Mouse (Mus musculus) limb, embryonic 13.5 days (tissue): Measurements from ENCODE around the gene Anks4b. TPM values are rescaled to one million over a fixed set of nuclear protein-coding genes. Genes with fewer than 3 reads are reported as not detected.

ENCODE experiments used
- ATAC-seq: fragments of 200-750 bp; cut with Nextera tagmentation; 2 replicates; pipeline ENCODE4 v1.8.0; 2017; ENCODE audit warnings: low read depth, moderate number of reproducible peaks, moderate TSS enrichment; ENCODE audit not compliant: low FRiP score
- H3K27ac ChIP-seq: fragments of 300-500 bp; sonication (generic); 2 replicates; pipeline ENCODE4 v1.5.1; 2015; ENCODE audit warnings: inconsistent platforms, mild to moderate bottlenecking, moderate library complexity
- H3K27me3 ChIP-seq: fragments of 300-500 bp; sonication (generic); 2 replicates; pipeline ENCODE4 v1.6.1; 2015; ENCODE audit warnings: mild to moderate bottlenecking, inconsistent platforms
- H3K36me3 ChIP-seq: fragments of 300-500 bp; sonication (generic); 2 replicates; pipeline ENCODE4 v1.6.1; 2015; ENCODE audit warnings: inconsistent platforms, mild to moderate bottlenecking, moderate library complexity
- H3K4me1 ChIP-seq: fragments of 300-500 bp; sonication (generic); 2 replicates; pipeline ENCODE4 v1.6.1; 2015; ENCODE audit warnings: inconsistent platforms
- H3K4me2 ChIP-seq: fragments of 300-500 bp; sonication (generic); replicated peaks from 2 replicates; pipeline ENCODE4 v1.6.1; 2015; ENCODE audit warnings: inconsistent platforms, mild to moderate bottlenecking, moderate library complexity
- H3K4me3 ChIP-seq: fragments of 300-500 bp; sonication (generic); 2 replicates; pipeline ENCODE4 v1.5.1; 2015; ENCODE audit warnings: moderate library complexity, mild to moderate bottlenecking, inconsistent platforms
- H3K9ac ChIP-seq: fragments of 300-500 bp; sonication (generic); 2 replicates; pipeline ENCODE4 v1.6.1; 2015; ENCODE audit warnings: mild to moderate bottlenecking, inconsistent platforms
- H3K9me3 ChIP-seq: fragments of 300-500 bp; sonication (generic); 2 replicates; pipeline ENCODE4 v1.6.1; 2016; ENCODE audit warnings: inconsistent platforms
- WGBS: fragments of 180-500 bp; shearing (Covaris S2); methylation state at CpG from one replicate; pipeline ENCODE4 v1.1.7; 2015; 5-methylcytosine and 5-hydroxymethylcytosine counted together
- polyA plus RNA-seq: library from polyadenylated mRNA; unstranded; fragments of >200 nt; fragmentation: Nextera tagmentation; extraction: Ambion mirVana; gene quantifications from 2 replicates; pipeline ENCODE4 v1.2.1, GENCODE M21; 2015

Gene Anks4b
- polyA plus RNA-seq, 1 experiment from 2014 or later: not detected

- Histone ChIP-seq H3K36me3 (no peaks in the 10 kb centered on the region), H3K4me1 (no peaks in the 10 kb centered on the region), H3K27me3 (no peaks in the 10 kb centered on the region), H3K4me3 (no peak overlapping the region), H3K9ac (no peak overlapping the region), H3K4me2 (no peak overlapping the region), H3K9me3 (no peaks in the 10 kb centered on the region), H3K27ac (no peak overlapping the region)
- ATAC-seq: no peak
- 79% methylated on average over 11 of the region's 11 CpGs for WGBS
Measured at GRCm38 (mm10) chr7:120163581-120164251, 9.9 kb upstream of the Anks4b start.

DNA sequence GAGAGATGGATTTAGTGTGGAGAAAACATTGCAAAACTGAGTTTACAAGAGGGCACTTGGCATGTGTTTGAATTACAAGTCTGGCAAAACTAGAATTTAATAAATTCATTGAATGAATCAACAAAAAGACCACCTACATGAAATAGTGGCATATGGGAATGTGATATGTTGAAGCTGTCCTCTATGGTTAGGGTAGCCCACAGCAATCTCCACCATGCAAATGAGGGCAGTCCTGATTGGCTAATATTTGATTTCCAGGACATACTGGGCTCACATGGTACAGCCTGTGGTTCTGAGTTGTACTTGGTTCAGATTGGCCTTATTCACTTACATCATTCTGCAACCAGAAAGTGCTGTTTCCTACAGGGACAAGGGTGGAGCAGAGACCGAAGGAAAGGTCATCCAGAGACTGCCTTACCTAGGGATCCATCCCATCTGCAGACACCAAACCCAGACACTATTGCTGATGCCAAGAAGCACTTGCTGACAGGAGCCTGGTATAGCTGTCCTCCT, 1.4 kb upstream of the Anks4b start:
- Histone ChIP-seq H3K27me3 (no peaks in the 10 kb centered on the region), H3K4me1 (no peaks in the 10 kb centered on the region), H3K27ac (no peak overlapping the region), H3K9me3 (no peaks in the 10 kb centered on the region), H3K4me2 (no peak overlapping the region), H3K36me3 (no peaks in the 10 kb centered on the region), H3K4me3 (no peak overlapping the region), H3K9ac (no peak overlapping the region)
- no peak for ATAC-seq
- WGBS: 95% methylated on average over 1 of the region's 1 CpGs

GRCm38 (mm10) chr7:120174723-120175504, 1.3 kb downstream of the Anks4b start:
- 78% methylated on average over 11 of the region's 11 CpGs for WGBS
- Histone ChIP-seq H3K27me3 (no peaks in the 10 kb centered on the region), H3K4me3 (no peak overlapping the region)

GRCm38 (mm10) chr7:120177611-120178010, 4.0 kb downstream of the Anks4b start:
- no peak overlapping the region for H3K27ac ChIP-seq
- WGBS: 77% methylated on average over 3 of the region's 3 CpGs
- no peaks in the 10 kb centered on the region for H3K27me3 ChIP-seq
- no peak overlapping the region for H3K4me2 ChIP-seq
- no peaks in the 10 kb centered on the region for H3K36me3 ChIP-seq
- no peaks in the 10 kb centered on the region for H3K9me3 ChIP-seq
- no peak overlapping the region for H3K9ac ChIP-seq
- H3K4me3 ChIP-seq: no peak overlapping the region
- no peaks in the 10 kb centered on the region for H3K4me1 ChIP-seq
- ATAC-seq: no peak

More at GRCm38 (mm10) chr7:120174723-120175504, 1.3 kb downstream of the Anks4b start:
- H3K4me2 ChIP-seq: no peak overlapping the region
- no peaks in the 10 kb centered on the region for H3K9me3 ChIP-seq
- no peak for ATAC-seq
- no peaks in the 10 kb centered on the region for H3K4me1 ChIP-seq
- no peak overlapping the region for H3K27ac ChIP-seq
- H3K9ac ChIP-seq: no peak overlapping the region
- no peaks in the 10 kb centered on the region for H3K36me3 ChIP-seq

DNA sequence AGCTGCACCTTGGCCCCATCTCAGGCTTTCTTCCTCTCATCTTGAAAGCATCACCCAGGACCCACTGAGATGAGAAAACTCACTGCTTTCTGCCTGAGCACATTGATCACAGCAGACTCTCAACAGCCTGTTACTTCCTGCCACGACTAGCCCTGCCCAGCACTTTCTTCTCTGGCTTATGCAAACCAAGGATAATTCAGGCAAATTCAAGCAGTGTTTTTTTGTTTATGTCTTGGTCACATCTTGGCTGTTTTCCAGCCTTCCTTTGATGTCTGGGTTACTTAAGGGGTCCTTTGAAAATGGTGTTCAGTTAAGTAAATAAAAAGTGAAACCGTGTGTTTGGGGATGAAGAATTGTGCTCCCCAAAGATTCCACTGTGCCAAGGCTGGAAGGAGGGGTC, 5.3 kb downstream of the Anks4b start:
- Histone ChIP-seq H3K9ac (no peak overlapping the region), H3K27ac (no peak overlapping the region), H3K9me3 (no peaks in the 10 kb centered on the region), H3K4me1 (no peaks in the 10 kb centered on the region), H3K4me3 (no peak overlapping the region), H3K4me2 (no peak overlapping the region), H3K36me3 (no peaks in the 10 kb centered on the region), H3K27me3 (no peaks in the 10 kb centered on the region)
- 4% methylated on average over 2 of the region's 2 CpGs for WGBS
- ATAC-seq: no peak

- no peak overlapping the region for H3K4me3 ChIP-seq
- no peak for ATAC-seq
- WGBS: 83% methylated on average over 5 of the region's 5 CpGs
- no peaks in the 10 kb centered on the region for H3K9me3 ChIP-seq
- H3K4me1 ChIP-seq: no peaks in the 10 kb centered on the region
- no peaks in the 10 kb centered on the region for H3K27me3 ChIP-seq
- H3K36me3 ChIP-seq: no peaks in the 10 kb centered on the region
- H3K9ac ChIP-seq: no peak overlapping the region
- H3K4me2 ChIP-seq: no peak overlapping the region
- no peak overlapping the region for H3K27ac ChIP-seq
Measured at GRCm38 (mm10) chr7:120180547-120180946, 6.9 kb downstream of the Anks4b start.

GRCm38 (mm10) chr7:120181401-120182230, 8.0 kb downstream of the Anks4b start:
- Histone ChIP-seq H3K4me1 (no peaks in the 10 kb centered on the region), H3K4me2 (no peak overlapping the region), H3K27ac (no peak overlapping the region), H3K9ac (no peak overlapping the region), H3K9me3 (no peaks in the 10 kb centered on the region), H3K36me3 (no peaks in the 10 kb centered on the region), H3K4me3 (no peak overlapping the region), H3K27me3 (no peaks in the 10 kb centered on the region)
- WGBS: 95% methylated on average over 4 of the region's 4 CpGs
- ATAC-seq: no peak

- Histone ChIP-seq H3K36me3 (no peaks in the 10 kb centered on the region), H3K9me3 (no peaks in the 10 kb centered on the region), H3K4me1 (no peaks in the 10 kb centered on the region), H3K27ac (no peak overlapping the region), H3K4me3 (no peak overlapping the region), H3K9ac (no peak overlapping the region), H3K4me2 (no peak overlapping the region), H3K27me3 (no peaks in the 10 kb centered on the region)
- no peak for ATAC-seq
Measured at GRCm38 (mm10) chr7:120182891-120183290, 9.2 kb downstream of the Anks4b start.

DNA sequence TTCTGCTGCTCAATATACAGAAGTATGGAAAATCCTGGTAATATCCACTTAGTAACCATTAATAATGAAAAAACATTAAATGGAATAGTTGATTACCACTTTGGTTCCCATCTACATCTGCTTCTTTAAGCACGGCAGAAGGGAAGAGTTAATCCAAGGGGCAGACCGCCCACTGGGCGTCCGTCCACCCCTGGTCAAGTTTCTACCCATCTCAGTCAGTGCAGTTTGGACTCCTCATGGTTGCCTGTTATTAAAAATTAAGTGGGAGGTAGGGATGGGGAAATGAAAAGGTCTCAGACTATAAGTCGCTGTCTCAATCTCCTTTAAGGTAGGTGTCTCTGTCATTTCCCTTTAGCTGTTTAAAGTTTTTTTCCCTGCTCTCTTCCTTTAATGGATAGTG, 15.3 kb downstream of the Anks4b start:
- Histone ChIP-seq H3K27ac (no peak overlapping the region), H3K9ac (no peak overlapping the region), H3K9me3 (no peaks in the 10 kb centered on the region), H3K36me3 (no peaks in the 10 kb centered on the region), H3K4me2 (no peak overlapping the region), H3K27me3 (no peaks in the 10 kb centered on the region), H3K4me1 (peaks cover 22% of the 10 kb centered on the region), H3K4me3 (no peak overlapping the region)
- ATAC-seq: no peak
- WGBS: 89% methylated on average over 5 of the region's 5 CpGs

- H3K36me3 ChIP-seq: no peaks in the 10 kb centered on the region
- no peak overlapping the region for H3K4me2 ChIP-seq
- H3K27ac ChIP-seq: no peak overlapping the region
- H3K4me1 ChIP-seq: peaks cover 22% of the 10 kb centered on the region
- WGBS: 68% methylated on average over 8 of the region's 8 CpGs
- H3K9me3 ChIP-seq: no peaks in the 10 kb centered on the region
- H3K27me3 ChIP-seq: no peaks in the 10 kb centered on the region
- H3K9ac ChIP-seq: no peak overlapping the region
- no peak for ATAC-seq
- no peak overlapping the region for H3K4me3 ChIP-seq
Measured at GRCm38 (mm10) chr7:120189369-120190149, 15.9 kb downstream of the Anks4b start.

GRCm38 (mm10) chr7:120190150-120190665, 16.6 kb downstream of the Anks4b start:
- no peak overlapping the region for H3K27ac ChIP-seq
- ATAC-seq: no peak; the same call in 1 of the 2 replicates
- H3K4me2 ChIP-seq: no peak overlapping the region
- no peaks in the 10 kb centered on the region for H3K36me3 ChIP-seq
- no peaks in the 10 kb centered on the region for H3K9me3 ChIP-seq
- peaks cover 22% of the 10 kb centered on the region for H3K4me1 ChIP-seq
- WGBS: 62% methylated on average over 8 of the region's 8 CpGs
- no peak overlapping the region for H3K4me3 ChIP-seq
- no peaks in the 10 kb centered on the region for H3K27me3 ChIP-seq
- no peak overlapping the region for H3K9ac ChIP-seq
